Mouse (Mus musculus): ENCODE data around the gene Mmp9.

The Mmp9 gene

GRCm38 (mm10) chr2:164957548-164958315, 17.2 kb downstream of the Mmp9 start:
- no peak for DNase-seq

GRCm38 (mm10) chr2:164960716-164961441, 20.3 kb downstream of the Mmp9 start, which contains the start of gene Slc12a5:
Gene Slc12a5 (plus strand): TSS chr2:164960802.
- DNase-seq: peak; percentile 77

- peak; percentile 85 for DNase-seq
Observed at GRCm38 (mm10) chr2:164961506-164962182, 21.1 kb downstream of the Mmp9 start.

- no peak for DNase-seq
Observed at GRCm38 (mm10) chr2:164962183-164962580, 21.6 kb downstream of the Mmp9 start.

GRCm38 (mm10) chr2:164964242-164964894, 23.8 kb downstream of the Mmp9 start:
- no peak for DNase-seq

GRCm38 (mm10) chr2:164964981-164965380, 24.4 kb downstream of the Mmp9 start:
- DNase-seq: no peak

GRCm38 (mm10) chr2:164966381-164966780, 25.8 kb downstream of the Mmp9 start:
- no peak for DNase-seq

GRCm38 (mm10) chr2:164967193-164967592, 26.6 kb downstream of the Mmp9 start:
- DNase-seq: peak; percentile 61

GRCm38 (mm10) chr2:164967761-164968440, 27.3 kb downstream of the Mmp9 start:
- DNase-seq: peak; percentile 84

- DNase-seq: peak; percentile 65
Observed at GRCm38 (mm10) chr2:164968451-164968851, 27.9 kb downstream of the Mmp9 start.

GRCm38 (mm10) chr2:164969348-164969781, 28.8 kb downstream of the Mmp9 start:
- DNase-seq: peak; percentile 58

GRCm38 (mm10) chr2:164970631-164971196, 30.1 kb downstream of the Mmp9 start:
- DNase-seq: peak; percentile 83

- DNase-seq: no peak
Observed at GRCm38 (mm10) chr2:164972646-164973045, 32.1 kb downstream of the Mmp9 start.

GRCm38 (mm10) chr2:164975611-164976010, 35.0 kb downstream of the Mmp9 start:
- DNase-seq: no peak

- no peak for DNase-seq
Observed at GRCm38 (mm10) chr2:164979749-164980148, 39.2 kb downstream of the Mmp9 start.

GRCm38 (mm10) chr2:164985962-164986361, 45.4 kb downstream of the Mmp9 start:
- peak; percentile 43 for DNase-seq

GRCm38 (mm10) chr2:164986371-164987027, 45.9 kb downstream of the Mmp9 start:
- peak; percentile 80 for DNase-seq

GRCm38 (mm10) chr2:164988777-164989176, 48.2 kb downstream of the Mmp9 start:
- peak; percentile 11 for DNase-seq

GRCm38 (mm10) chr2:164991111-164991510, 50.5 kb downstream of the Mmp9 start:
- no peak for DNase-seq

GRCm38 (mm10) chr2:164991808-164992207, 51.2 kb downstream of the Mmp9 start:
- no peak for DNase-seq

GRCm38 (mm10) chr2:164994156-164994555, 53.6 kb downstream of the Mmp9 start:
- no peak for DNase-seq
